Mouse (Mus musculus) limb, embryonic 14.5 days (tissue): ENCODE measurements at regions not wholly inside any gene's neighbourhood (a gene's known extent, or its start where the extent isn't known, plus 50 kb on each side); places are given as distances from the start of the nearest gene placed in this dataset.

ENCODE experiments used
- ATAC-seq: fragments of 200-750 bp; cut with Nextera tagmentation; 2 replicates; pipeline ENCODE4 v1.8.0; 2017; ENCODE audit warnings: low read depth, moderate number of reproducible peaks, moderate TSS enrichment; ENCODE audit not compliant: low FRiP score
- DNase-seq: peaks from one replicate; pipeline ENCODE4 v3.0.0-alpha.2; 2015; ENCODE audit warnings: low spot score
- H3K27ac ChIP-seq: fragments of 300-500 bp; sonication (generic); replicated peaks from 2 replicates; pipeline ENCODE4 v1.5.1; 2014; ENCODE audit warnings: low read depth, mild to moderate bottlenecking, low read length, moderate library complexity, mixed read lengths
- H3K27me3 ChIP-seq: fragments of 300-500 bp; sonication (generic); 2 replicates; pipeline ENCODE4 v1.6.1; 2014; ENCODE audit warnings: low read length, mixed read lengths; ENCODE audit not compliant: control insufficient read depth, insufficient read depth
- H3K36me3 ChIP-seq: fragments of 300-500 bp; sonication (generic); 2 replicates; pipeline ENCODE4 v1.6.1; 2014; ENCODE audit warnings: mild to moderate bottlenecking, low read length, moderate library complexity, mixed read lengths; ENCODE audit not compliant: control insufficient read depth, insufficient read depth
- H3K4me1 ChIP-seq: fragments of 300-500 bp; sonication (generic); 2 replicates; pipeline ENCODE4 v1.6.1; 2014; ENCODE audit warnings: antibody characterized with exemption, low read length, mixed read lengths; ENCODE audit not compliant: control insufficient read depth, insufficient read depth
- H3K4me2 ChIP-seq: fragments of 300-500 bp; sonication (generic); replicated peaks from 2 replicates; pipeline ENCODE4 v1.6.1; 2014; ENCODE audit warnings: low read depth, mild to moderate bottlenecking, low read length, moderate library complexity; ENCODE audit not compliant: severe bottlenecking
- H3K4me3 ChIP-seq: fragments of 300-500 bp; sonication (generic); replicated peaks from 2 replicates; pipeline ENCODE4 v1.5.1; 2014; ENCODE audit warnings: low read length
- H3K9ac ChIP-seq: fragments of 300-500 bp; sonication (generic); 2 replicates; pipeline ENCODE4 v1.6.1; 2014; ENCODE audit warnings: mild to moderate bottlenecking, low read depth, low read length, moderate library complexity; ENCODE audit not compliant: severe bottlenecking
- H3K9me3 ChIP-seq: fragments of 300-500 bp; sonication (generic); 2 replicates; pipeline ENCODE4 v1.6.1; 2016; ENCODE audit warnings: low read length; ENCODE audit not compliant: control insufficient read depth
- POLR2A ChIP-seq: fragments of 200-500 bp; IDR thresholded peaks from 2 replicates; pipeline ENCODE4 v1.8.0; 2012; ENCODE audit warnings: inconsistent platforms, mild to moderate bottlenecking, moderate library complexity, borderline replicate concordance; ENCODE audit not compliant: insufficient read depth, insufficient read length; ENCODE audit errors: extremely low read depth
- WGBS: fragments of 180-500 bp; shearing (Covaris S2); extraction: QIAGEN DNeasy Blood & Tissue Kit; methylation state at CpG from one replicate; pipeline ENCODE4 v1.1.7; 2014; 5-methylcytosine and 5-hydroxymethylcytosine counted together

- Histone ChIP-seq H3K4me2 (no peak overlapping the region), H3K9ac (no peak overlapping the region), H3K36me3 (no peaks in the 10 kb centered on the region), H3K9me3 (no peaks in the 10 kb centered on the region), H3K27ac (no peak overlapping the region), H3K27me3 (no peaks in the 10 kb centered on the region), H3K4me1 (0 out of 2 replicates have a peak, but pooled peaks cover 3% of the 10 kb centered on the region), H3K4me3 (no peak overlapping the region)
- ATAC-seq (no peak), DNase-seq (no peak)
- WGBS, result 40% methylated on average over 3 of the region's 3 CpGs
- no peak for TF ChIP-seq POLR2A
Measured at GRCm38 (mm10) chr3:58120051-58120450, 272.2 kb upstream of the Pfn2 start.

GRCm38 (mm10) chr3:58122456-58123359, 274.8 kb upstream of the Pfn2 start:
- H3K9me3 ChIP-seq, result no peaks in the 10 kb centered on the region
- H3K27me3 ChIP-seq, result no peaks in the 10 kb centered on the region
- no peak overlapping the region for H3K27ac ChIP-seq
- no peak for TF ChIP-seq POLR2A
- H3K9ac ChIP-seq, result no peak overlapping the region
- DNase-seq (peak; percentile 88), ATAC-seq (peak; percentile 78)
- H3K36me3 ChIP-seq, result no peaks in the 10 kb centered on the region
- 47% methylated on average over 19 of the region's 19 CpGs for WGBS
- H3K4me2 ChIP-seq, result no peak overlapping the region
- no peaks in the 10 kb centered on the region for H3K4me1 ChIP-seq
- no peak overlapping the region for H3K4me3 ChIP-seq

- no peak for TF ChIP-seq POLR2A
- Histone ChIP-seq H3K4me2 (no peak overlapping the region), H3K27me3 (no peaks in the 10 kb centered on the region), H3K4me3 (no peak overlapping the region), H3K27ac (no peak overlapping the region), H3K4me1 (no peaks in the 10 kb centered on the region), H3K9me3 (no peaks in the 10 kb centered on the region), H3K9ac (no peak overlapping the region), H3K36me3 (no peaks in the 10 kb centered on the region)
- DNase-seq (no peak), ATAC-seq (no peak)
- 67% methylated on average over 7 of the region's 7 CpGs for WGBS
Measured at GRCm38 (mm10) chr3:58123396-58124077, 275.7 kb upstream of the Pfn2 start.

GRCm38 (mm10) chr3:58124886-58125285, 277.0 kb upstream of the Pfn2 start:
- Histone ChIP-seq H3K27me3 (no peaks in the 10 kb centered on the region), H3K4me3 (no peak overlapping the region), H3K27ac (no peak overlapping the region), H3K4me2 (no peak overlapping the region), H3K9ac (no peak overlapping the region), H3K36me3 (no peaks in the 10 kb centered on the region), H3K4me1 (peaks cover 2% of the 10 kb centered on the region; the same call in 1 of the 2 replicates), H3K9me3 (no peaks in the 10 kb centered on the region)
- ATAC-seq (no peak), DNase-seq (no peak)
- no peak for TF ChIP-seq POLR2A
- 72% methylated on average over 1 of the region's 1 CpGs for WGBS

- no peaks in the 10 kb centered on the region for H3K36me3 ChIP-seq
- DNase-seq, result no peak
- no peak for ATAC-seq
- no peaks in the 10 kb centered on the region for H3K9me3 ChIP-seq
- no peak for TF ChIP-seq POLR2A
- H3K27ac ChIP-seq, result no peak overlapping the region
- no peak overlapping the region for H3K4me3 ChIP-seq
- no peak overlapping the region for H3K4me2 ChIP-seq
- no peak overlapping the region for H3K9ac ChIP-seq
- H3K4me1 ChIP-seq, result peaks cover 2% of the 10 kb centered on the region; the same call in 1 of the 2 replicates
- H3K27me3 ChIP-seq, result no peaks in the 10 kb centered on the region
Measured at GRCm38 (mm10) chr3:58126996-58127395, 279.1 kb upstream of the Pfn2 start.
